ENCODE assay signal across 14 mouse cellular contexts in genomic region chr3:109411294-109411693, GRCm38 (mm10).
DNase-seq lines count a peak whose midpoint lies in the region.
"Had no signal": no experiment of that assay in that cellular context is flagged by ENCODE, and none has a peak within 500 bp of the region (broad histone marks: within the 10 kb centered on the region; RNA-seq: fewer than 3 reads in every experiment).

No protein-coding gene starts in this region.

- DNase-seq in adrenal gland, adult 2 months, result peak; percentile 18
- no peak for DNase-seq in adrenal gland, adult 18-20 months (ENCODE audit: low spot score in 2 of 2)
- peak; percentile 31 for DNase-seq in Muller cell, postnatal 12 days (ENCODE audit: inconsistent ontology term)
- peak; percentile 4 for DNase-seq in adrenal gland, adult 8-10 months
- DNase-seq in adrenal gland, postnatal 36 days, result peak; percentile 17 to 34
- DNase-seq in ovary, postnatal 36 days (ENCODE audit: low spot score), result no peak
- no peak for DNase-seq in thymus, adult 18-20 months
- DNase-seq: cerebellum, adult 11 months; cerebellum, adult 8-10 months; cerebellum, postnatal 14 days; embryo, embryonic 11 days; gastrocnemius, adult 2 months; gastrocnemius, postnatal 25 days; heart, postnatal 36 days had no signal

Comparison
In these comparisons a context has a peak if more than half of its experiments do, and no peak if none do; other contexts are left out.
1. DNase-seq: peak in adrenal gland, adult 2 months (single experiment), Muller cell, postnatal 12 days (single experiment), adrenal gland, adult 8-10 months (single experiment) and adrenal gland, postnatal 36 days (2 of 2); none in adrenal gland, adult 18-20 months (0 of 2), ovary, postnatal 36 days (single experiment) and thymus, adult 18-20 months (0 of 2).